Mouse (Mus musculus) brain, embryonic 14.5 days (tissue): Measurements from ENCODE around the gene Map7d1.

Source experiments
- CTCF ChIP-seq: fragments of 200-500 bp; IDR thresholded peaks from 2 replicates; pipeline ENCODE4 v1.5.1; 2012; ENCODE audit warnings: inconsistent platforms, mild to moderate bottlenecking, moderate library complexity, borderline replicate concordance; ENCODE audit not compliant: insufficient read depth, insufficient read length; ENCODE audit errors: extremely low read depth
- POLR2A ChIP-seq: fragments of 200-500 bp; IDR thresholded peaks from 2 replicates; pipeline ENCODE4 v1.6.1; 2012; ENCODE audit warnings: mild to moderate bottlenecking, inconsistent platforms, borderline replicate concordance; ENCODE audit not compliant: poor library complexity, insufficient read depth, insufficient read length, severe bottlenecking; ENCODE audit errors: extremely low read depth

- TF ChIP-seq CTCF (no peak), POLR2A (no peak)
Observed at GRCm38 (mm10) chr4:126278961-126279360, 22.8 kb upstream of the Map7d1 start.
